In the genomic region with DNA sequence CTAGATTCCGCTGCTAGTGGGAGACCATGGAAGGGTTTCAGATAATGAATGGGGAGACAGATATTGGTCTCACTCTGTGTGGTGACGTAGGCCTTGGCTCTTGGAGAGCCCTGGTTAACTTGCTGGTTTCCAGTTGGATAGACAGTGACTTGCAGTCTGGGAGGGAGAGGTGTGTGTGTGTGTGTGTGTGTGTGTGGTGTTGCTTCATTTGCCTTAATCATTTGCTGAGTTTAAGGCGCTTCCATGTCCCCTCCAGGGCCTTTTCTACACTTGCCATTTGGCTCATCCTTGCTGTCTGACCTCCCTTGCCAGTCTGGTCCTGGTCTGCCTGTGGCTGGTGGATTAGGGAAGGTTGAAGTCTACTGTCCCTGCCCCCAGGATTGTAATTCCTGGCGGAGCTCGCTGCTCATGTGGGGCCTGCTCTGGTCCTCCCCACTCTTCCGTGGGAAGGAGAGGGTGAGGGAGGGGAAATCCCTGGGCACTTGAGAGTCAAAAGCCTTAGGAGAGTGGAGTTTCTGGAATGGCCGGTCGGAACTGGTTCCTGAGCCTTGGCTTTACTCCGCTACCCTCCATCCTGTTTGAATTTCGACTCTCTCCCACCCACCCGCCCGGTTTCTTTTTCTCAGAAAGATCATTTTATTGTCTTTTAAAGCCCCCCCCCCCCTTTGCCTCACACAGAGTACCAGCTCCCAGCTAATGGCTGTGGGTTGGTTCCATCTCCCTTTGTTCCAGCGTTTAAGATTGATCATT, we compare ENCODE assay signal across 8 mouse cellular contexts. TPM values are rescaled to one million over a fixed set of nuclear protein-coding genes. Genes with fewer than 3 reads are reported as not detected.
DNase-seq lines count a peak whose midpoint lies in the region; ATAC-seq lines count a peak whose summit lies in the region.

No protein-coding gene starts in this region.

- WGBS in heart, embryonic 16.5 days = 13% methylated on average over 13 of the region's 13 CpGs
- WGBS in limb, embryonic 10.5 days = 4% methylated on average over 13 of the region's 13 CpGs
- 7% methylated on average over 13 of the region's 13 CpGs for WGBS in midbrain, embryonic 12.5 days

- H3K4me3 ChIP-seq in heart, embryonic 16.5 days (ENCODE audit: low read length) = peak overlapping the region; percentile 80
- H3K4me3 ChIP-seq in limb, embryonic 10.5 days = peak overlapping the region; percentile 96
- H3K4me3 ChIP-seq in midbrain, embryonic 12.5 days = peak overlapping the region; percentile 73

- DNase-seq in gastrocnemius, adult 18-20 months (ENCODE audit: low spot score) = peak; percentile 52
- DNase-seq in gastrocnemius, postnatal 25 days = no peak
- DNase-seq in limb, embryonic 10.5 days (ENCODE audit: low spot score) = peak; percentile 50
- no peak for DNase-seq in layer of hippocampus, adult 11-12 months (ENCODE audit: low spot score)
- no peak for DNase-seq in gastrocnemius, postnatal 10 days

- ATAC-seq in common myeloid progenitor, adult 5-6 weeks (replicated peaks; ENCODE audit: low read depth, poor library complexity, severe bottlenecking) = peak; percentile 39
- ATAC-seq in heart, embryonic 16.5 days (replicated peaks; ENCODE audit: extremely low read depth, insufficient read depth, low FRiP score) = no peak
- no peak for ATAC-seq in midbrain, embryonic 12.5 days (ENCODE audit: low FRiP score, low read depth)

- H3K27me3 ChIP-seq in heart, embryonic 16.5 days (ENCODE audit: control insufficient read depth, insufficient read depth, low read length) = no peaks in the 10 kb centered on the region
- H3K27me3 ChIP-seq in limb, embryonic 10.5 days (ENCODE audit: low read depth, poor library complexity, severe bottlenecking) = no peaks in the 10 kb centered on the region
- H3K27me3 ChIP-seq in midbrain, embryonic 12.5 days = no peaks in the 10 kb centered on the region

- H3K9ac ChIP-seq in heart, embryonic 16.5 days (ENCODE audit: low read length) = peak overlapping the region; percentile 94
- H3K9ac ChIP-seq in midbrain, embryonic 12.5 days (replicated peaks) = peak overlapping the region; percentile 94

- peak overlapping the region; percentile 80 for H3K4me2 ChIP-seq in heart, embryonic 16.5 days (ENCODE audit: low read depth, low read length)
- peak overlapping the region; percentile 99 for H3K4me2 ChIP-seq in midbrain, embryonic 12.5 days (replicated peaks)

- no peaks in the 10 kb centered on the region for H3K36me3 ChIP-seq in heart, embryonic 16.5 days (ENCODE audit: control insufficient read depth, insufficient read depth)
- 0 out of 2 replicates have a peak, but pooled peaks cover 3% of the 10 kb centered on the region for H3K36me3 ChIP-seq in limb, embryonic 10.5 days
- no peaks in the 10 kb centered on the region for H3K36me3 ChIP-seq in midbrain, embryonic 12.5 days

- H3K9me3 ChIP-seq in heart, embryonic 16.5 days (replicated peaks; ENCODE audit: control insufficient read depth, low read length) = no peaks in the 10 kb centered on the region
- H3K9me3 ChIP-seq in limb, embryonic 10.5 days (replicated peaks) = no peaks in the 10 kb centered on the region
- no peaks in the 10 kb centered on the region for H3K9me3 ChIP-seq in midbrain, embryonic 12.5 days

- H3K27ac ChIP-seq in heart, embryonic 16.5 days (ENCODE audit: low read length) = peak overlapping the region; percentile 98
- H3K27ac ChIP-seq in limb, embryonic 10.5 days = peak overlapping the region; percentile 100
- H3K27ac ChIP-seq in midbrain, embryonic 12.5 days (replicated peaks) = peak overlapping the region; percentile 96

- H3K4me1 ChIP-seq in heart, embryonic 16.5 days (ENCODE audit: control insufficient read depth, insufficient read depth, low read length) = peaks cover 65% of the 10 kb centered on the region
- H3K4me1 ChIP-seq in limb, embryonic 10.5 days = peaks cover 72% of the 10 kb centered on the region
- H3K4me1 ChIP-seq in midbrain, embryonic 12.5 days = peaks cover 69% of the 10 kb centered on the region

RNA-seq across cellular contexts. Expression of a gene that starts 2.3 kb away (rescaled TPM):
- total RNA-seq in gastrocnemius, adult 18-20 months (2021) = 10 to 100 TPM; 78.4 to 79.7 TPM
- 10 to 100 TPM; 67.0 to 69.6 TPM for total RNA-seq in gastrocnemius, postnatal 25 days (2021)
- total RNA-seq in common myeloid progenitor, adult 5-6 weeks (2017) = 20.7 and 34.7 TPM in 2 replicates
- 19.3 and 30.1 TPM in 2 replicates for polyA plus RNA-seq in heart, embryonic 16.5 days (2015; fragmentation: Nextera tagmentation; extraction: Ambion mirVana)
- polyA plus RNA-seq in limb, embryonic 10.5 days (2016; fragmentation: Nextera tagmentation; extraction: Ambion mirVana) = 71.2 and 80.3 TPM in 2 replicates
- polyA plus RNA-seq in midbrain, embryonic 12.5 days (2016; fragmentation: Nextera tagmentation; extraction: Ambion mirVana) = 99.1 and 121 TPM in 2 replicates
- 100 to 1,000 TPM; 104 to 111 TPM for total RNA-seq in gastrocnemius, postnatal 10 days (2021)

RNA-seq across cellular contexts. Expression of a gene that starts 57.9 kb away (rescaled TPM):
- total RNA-seq in gastrocnemius, adult 18-20 months (2021) = 100 to 1,000 TPM; 105 to 121 TPM
- 10 to 100 TPM; 90.9 to 97.0 TPM for total RNA-seq in gastrocnemius, postnatal 25 days (2021)
- total RNA-seq in common myeloid progenitor, adult 5-6 weeks (2017) = 1.1 and 4.4 TPM in 2 replicates
- polyA plus RNA-seq in heart, embryonic 16.5 days (2015; fragmentation: Nextera tagmentation; extraction: Ambion mirVana) = 19.7 and 21.4 TPM in 2 replicates
- 2.8 and 3.8 TPM in 2 replicates for polyA plus RNA-seq in limb, embryonic 10.5 days (2016; fragmentation: Nextera tagmentation; extraction: Ambion mirVana)
- polyA plus RNA-seq in midbrain, embryonic 12.5 days (2016; fragmentation: Nextera tagmentation; extraction: Ambion mirVana) = 8.4 and 9.9 TPM in 2 replicates
- 100 to 1,000 TPM in 1 of 2 experiments, 10 to 100 TPM in 1; 90.3 to 101 TPM for total RNA-seq in gastrocnemius, postnatal 10 days (2021)

Comparison
In these comparisons a context has a peak if more than half of its experiments do, and no peak if none do; other contexts are left out.
1. DNase-seq: peak in gastrocnemius, adult 18-20 months (single experiment) and limb, embryonic 10.5 days (single experiment); none in gastrocnemius, postnatal 25 days (single experiment), layer of hippocampus, adult 11-12 months (single experiment) and gastrocnemius, postnatal 10 days (single experiment).
2. RNA of a gene that starts 57.9 kb away (total RNA-seq): 105 to 121 TPM in gastrocnemius, adult 18-20 months, 90.3 to 101 TPM in gastrocnemius, postnatal 10 days and 90.9 to 97.0 TPM in gastrocnemius, postnatal 25 days; 1.1 to 4.4 TPM in common myeloid progenitor, adult 5-6 weeks; every median in the first group is over 10 times any median in the second.
3. Peak in every context shown above with its lines, with median percentiles within 50 percentile points of each other: H3K27ac ChIP-seq and H3K4me3 ChIP-seq.